Mouse (Mus musculus): ENCODE results near the gene Brinp2.

The Brinp2 gene

GRCm38 (mm10) chr1:158356051-158356461 lies at the start of gene Brinp2:
Gene Brinp2 (minus strand): TSS chr1:158356326.
- peak; percentile 82 to 93 for DNase-seq (ENCODE audit: inconsistent age in 2 of 2, low spot score in 1 of 2)

- DNase-seq (ENCODE audit: inconsistent age in 2 of 2, low spot score in 1 of 2): no peak
These were observed 44.8 kb upstream of the Brinp2 start for GRCm38 (mm10) chr1:158400898-158401297.

GRCm38 (mm10) chr1:158397058-158397457 lies 40.9 kb upstream of the Brinp2 start:
- no peak for DNase-seq (ENCODE audit: inconsistent age in 2 of 2, low spot score in 1 of 2)

GRCm38 (mm10) chr1:158390693-158391092 lies 34.6 kb upstream of the Brinp2 start:
- no peak for DNase-seq (ENCODE audit: inconsistent age in 2 of 2, low spot score in 1 of 2)

- DNase-seq (ENCODE audit: inconsistent age in 2 of 2, low spot score in 1 of 2): no peak
These were observed 32.9 kb upstream of the Brinp2 start for GRCm38 (mm10) chr1:158388995-158389394.

- DNase-seq (ENCODE audit: inconsistent age in 2 of 2, low spot score in 1 of 2): no peak
These were observed 30.7 kb upstream of the Brinp2 start for GRCm38 (mm10) chr1:158386781-158387180.

GRCm38 (mm10) chr1:158385311-158385710 lies 29.2 kb upstream of the Brinp2 start:
- no peak for DNase-seq (ENCODE audit: inconsistent age in 2 of 2, low spot score in 1 of 2)

- no peak for DNase-seq (ENCODE audit: inconsistent age in 2 of 2, low spot score in 1 of 2)
These were observed 27.1 kb upstream of the Brinp2 start for GRCm38 (mm10) chr1:158383210-158383609.

GRCm38 (mm10) chr1:158382277-158382676 lies 26.2 kb upstream of the Brinp2 start:
- DNase-seq (ENCODE audit: inconsistent age in 2 of 2, low spot score in 1 of 2): no peak

GRCm38 (mm10) chr1:158364461-158364860 lies 8.3 kb upstream of the Brinp2 start:
- DNase-seq (ENCODE audit: inconsistent age in 2 of 2, low spot score in 1 of 2): no peak

- peak in 1 of 2 experiments; percentile 37 for DNase-seq (ENCODE audit: inconsistent age in 2 of 2, low spot score in 1 of 2)
These were observed 6.4 kb upstream of the Brinp2 start for GRCm38 (mm10) chr1:158362292-158363101.

- DNase-seq (ENCODE audit: inconsistent age in 2 of 2, low spot score in 1 of 2): no peak
These were observed 5.8 kb upstream of the Brinp2 start, which contains the start of gene Astn1 for GRCm38 (mm10) chr1:158361964-158362291. Gene Astn1 (plus strand): TSS chr1:158362273.

- DNase-seq (ENCODE audit: inconsistent age in 2 of 2, low spot score in 1 of 2): peak in 1 of 2 experiments; percentile 53
These were observed 712 bp downstream of the Brinp2 start for GRCm38 (mm10) chr1:158355177-158356050.

- DNase-seq (ENCODE audit: inconsistent age in 2 of 2, low spot score in 1 of 2): no peak
These were observed 2.3 kb downstream of the Brinp2 start for GRCm38 (mm10) chr1:158353656-158354371.

GRCm38 (mm10) chr1:158343243-158343714 lies 12.8 kb downstream of the Brinp2 start:
- DNase-seq (ENCODE audit: inconsistent age in 2 of 2, low spot score in 1 of 2): no peak

- no peak for DNase-seq (ENCODE audit: inconsistent age in 2 of 2, low spot score in 1 of 2)
These were observed 27.3 kb downstream of the Brinp2 start for GRCm38 (mm10) chr1:158328839-158329238.

GRCm38 (mm10) chr1:158328126-158328525 lies 28.0 kb downstream of the Brinp2 start:
- DNase-seq (ENCODE audit: inconsistent age in 2 of 2, low spot score in 1 of 2): no peak

- no peak for DNase-seq (ENCODE audit: inconsistent age in 2 of 2, low spot score in 1 of 2)
These were observed 32.8 kb downstream of the Brinp2 start for GRCm38 (mm10) chr1:158323325-158323724.

GRCm38 (mm10) chr1:158310426-158311156 lies 45.5 kb downstream of the Brinp2 start:
- DNase-seq (ENCODE audit: inconsistent age in 2 of 2, low spot score in 1 of 2): peak; percentile 66 to 83

- no peak for DNase-seq (ENCODE audit: inconsistent age in 2 of 2, low spot score in 1 of 2)
These were observed 59.1 kb downstream of the Brinp2 start for GRCm38 (mm10) chr1:158297042-158297441.

Measured in adrenal gland, adult (tissue).